Mouse (Mus musculus): ENCODE measurements around the gene Wdr83os. TPM values are rescaled to one million over a fixed set of nuclear protein-coding genes. Genes with fewer than 3 reads are reported as not detected.
A peak's percentile ranks its signal among the peaks of the same experiment; 100 is the strongest.

The Wdr83os gene
- total RNA-seq (2022), result 10 to 100 TPM; 76.0 to 87.7 (median 81.1) TPM

- no peak for DNase-seq
Observed at GRCm38 (mm10) chr8:85080532-85081215, at the start of gene Wdr83os. Gene Wdr83os (plus strand): TSS chr8:85080740.

DNA sequence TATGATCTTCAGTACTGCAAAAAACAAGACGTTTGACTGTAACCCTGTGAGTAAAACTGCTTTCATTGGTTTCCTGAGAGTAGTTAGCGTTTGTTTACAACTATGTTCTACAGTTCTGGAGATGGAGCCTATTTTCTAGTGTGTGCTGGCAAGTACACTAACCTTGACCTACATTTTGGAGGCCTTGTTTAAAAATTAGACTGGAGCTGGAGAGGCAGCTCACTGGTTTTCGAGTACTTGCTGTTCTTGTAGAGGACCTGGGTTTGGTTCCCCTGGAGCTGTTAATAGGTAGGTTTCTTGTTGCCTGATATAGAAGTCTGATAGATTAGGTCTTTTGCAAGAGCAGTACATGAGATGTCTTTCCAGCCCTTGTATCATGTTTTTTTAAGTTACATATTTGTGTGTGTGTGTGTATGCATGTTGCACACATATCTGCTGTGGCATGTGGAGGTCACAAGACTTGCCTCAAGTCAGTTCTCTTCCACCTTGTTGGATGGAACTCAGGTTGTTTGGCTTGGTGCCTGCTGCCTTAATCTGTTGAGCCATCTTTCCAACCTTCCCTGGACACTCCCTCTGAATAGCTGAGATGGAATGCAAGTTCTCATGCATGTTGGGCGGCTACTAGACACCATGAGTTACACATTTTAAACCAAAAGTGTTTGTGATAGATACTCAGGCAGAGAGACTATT lies 47.8 kb upstream of the Wdr83os start:
- no peak for DNase-seq

GRCm38 (mm10) chr8:85033867-85034266 lies 46.7 kb upstream of the Wdr83os start:
- DNase-seq, result no peak

GRCm38 (mm10) chr8:85034764-85035163 lies 45.8 kb upstream of the Wdr83os start:
- peak; percentile 71 for DNase-seq

GRCm38 (mm10) chr8:85035165-85035727 lies 45.3 kb upstream of the Wdr83os start:
- no peak for DNase-seq

GRCm38 (mm10) chr8:85035728-85036310 lies 44.7 kb upstream of the Wdr83os start:
- DNase-seq, result no peak

DNA sequence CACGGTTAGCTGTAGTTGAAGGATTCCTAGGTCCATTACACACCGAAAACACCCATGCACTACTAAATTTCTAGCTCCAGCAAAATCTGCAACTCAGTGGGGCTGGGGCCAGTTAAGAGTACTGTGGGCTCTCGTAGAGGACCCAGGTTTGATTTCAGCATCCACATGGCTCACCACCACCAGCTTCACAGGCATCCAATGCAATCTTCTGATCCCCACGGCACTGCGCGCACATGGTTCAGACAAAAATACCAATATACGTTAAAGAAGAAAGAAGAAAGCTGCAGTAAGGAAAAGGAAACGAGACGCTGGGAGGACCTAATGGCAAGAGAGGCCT lies 44.2 kb upstream of the Wdr83os start:
- no peak for DNase-seq

DNA sequence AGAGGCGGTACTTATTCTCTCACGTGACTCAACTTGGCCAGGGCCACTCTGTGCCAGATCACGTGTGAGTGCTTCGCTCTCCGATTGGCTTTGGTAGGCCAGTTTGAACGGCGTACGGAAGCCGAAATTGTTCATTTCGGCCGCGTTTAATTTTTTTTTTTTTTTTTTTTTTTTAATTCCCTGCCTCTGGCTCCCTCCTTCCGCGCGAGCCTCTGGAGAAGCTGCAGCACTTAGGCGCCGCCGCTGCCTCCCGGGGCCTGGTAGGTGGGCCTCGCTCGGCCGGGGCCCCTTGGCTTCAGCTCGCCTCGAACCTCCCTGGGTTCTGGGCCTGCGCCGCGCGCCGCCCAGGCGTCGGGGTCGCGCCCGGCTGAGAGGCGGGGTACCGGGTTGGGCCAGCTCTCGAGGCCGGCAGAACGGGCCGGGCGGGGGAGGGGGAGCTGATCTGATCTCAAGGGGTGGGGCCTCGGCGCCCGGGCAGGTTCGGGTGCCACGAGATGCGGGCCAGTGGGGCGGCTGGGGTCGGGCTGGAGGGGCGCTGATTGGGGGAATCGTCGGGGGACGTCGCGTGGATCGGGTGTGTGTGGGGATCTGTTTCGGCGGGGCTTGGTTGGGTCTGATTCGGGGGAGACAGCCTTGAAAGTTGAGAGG lies 43.7 kb upstream of the Wdr83os start, which contains the start of gene Tnpo2:
Gene Tnpo2, plus strand, starts transcription at position 198 of the 648 bp plus-strand sequence.
- peak; percentile 90 for DNase-seq

GRCm38 (mm10) chr8:85037366-85037680 lies 43.2 kb upstream of the Wdr83os start:
- DNase-seq, result no peak

- no peak for DNase-seq
Observed at GRCm38 (mm10) chr8:85037681-85038531, 42.6 kb upstream of the Wdr83os start.

GRCm38 (mm10) chr8:85043619-85044018 lies 36.9 kb upstream of the Wdr83os start:
- DNase-seq, result no peak

GRCm38 (mm10) chr8:85057367-85057766 lies 23.2 kb upstream of the Wdr83os start:
- DNase-seq, result no peak

DNA sequence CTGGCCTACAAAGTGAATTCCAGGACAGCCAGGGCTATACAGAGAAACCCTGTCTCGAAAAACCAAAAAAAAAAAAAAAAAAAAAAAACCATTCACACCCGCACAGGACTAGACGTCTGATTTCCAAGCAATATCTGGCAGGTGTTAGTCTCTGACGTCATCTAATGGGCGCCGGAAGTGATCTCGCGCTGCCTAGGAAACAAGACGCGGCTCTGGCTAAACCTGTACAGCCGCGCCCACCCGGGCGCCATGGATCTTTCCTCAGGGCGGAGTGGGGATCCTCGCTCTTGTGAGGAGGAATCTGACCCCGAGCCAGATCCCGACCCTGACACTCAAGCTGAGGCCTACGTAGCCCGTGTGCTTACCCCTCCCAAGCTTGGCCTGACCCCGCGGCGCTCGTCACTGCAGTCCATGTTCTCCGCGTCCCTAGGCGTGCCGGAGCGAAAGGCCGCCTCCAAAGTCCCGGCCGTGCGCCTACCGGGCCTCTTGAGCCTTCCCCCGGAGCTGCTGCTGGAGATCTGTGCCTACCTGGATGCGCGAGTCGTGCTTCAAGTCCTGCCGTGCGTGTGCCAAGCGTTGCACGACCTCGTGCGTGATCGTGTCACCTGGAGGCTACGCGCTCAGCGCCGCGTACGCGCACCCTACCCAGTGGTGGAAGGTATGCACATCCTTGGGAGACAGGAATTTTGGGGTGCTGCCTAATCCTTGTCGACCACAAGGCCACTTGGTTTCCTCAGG lies 20.5 kb upstream of the Wdr83os start, which contains the start of gene Fbxw9:
Gene Fbxw9, plus strand, starts transcription at position 177 of the 738 bp plus-strand sequence.
- DNase-seq, result peak; percentile 87

GRCm38 (mm10) chr8:85062603-85063002 lies 17.9 kb upstream of the Wdr83os start:
- no peak for DNase-seq

DNA sequence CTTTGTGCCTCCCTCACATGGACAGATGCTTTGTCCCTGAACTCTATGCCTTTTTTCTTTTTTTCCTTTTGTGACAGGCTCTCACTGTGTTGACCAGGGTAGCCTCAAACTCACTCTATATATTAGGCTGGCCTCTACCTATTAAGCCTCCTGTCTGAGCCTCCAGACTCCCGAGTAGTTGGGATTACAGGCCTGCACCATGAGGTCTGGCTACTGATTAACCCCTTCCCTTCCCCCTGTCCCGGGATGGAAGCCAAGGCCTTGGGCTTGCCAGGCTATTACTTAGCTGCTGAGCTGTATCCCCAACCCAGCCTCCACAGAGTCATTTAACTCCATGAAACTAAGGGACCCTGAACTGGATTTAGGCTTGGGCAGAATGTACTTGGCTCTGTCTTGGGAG lies 15.3 kb upstream of the Wdr83os start:
- no peak for DNase-seq

DNA sequence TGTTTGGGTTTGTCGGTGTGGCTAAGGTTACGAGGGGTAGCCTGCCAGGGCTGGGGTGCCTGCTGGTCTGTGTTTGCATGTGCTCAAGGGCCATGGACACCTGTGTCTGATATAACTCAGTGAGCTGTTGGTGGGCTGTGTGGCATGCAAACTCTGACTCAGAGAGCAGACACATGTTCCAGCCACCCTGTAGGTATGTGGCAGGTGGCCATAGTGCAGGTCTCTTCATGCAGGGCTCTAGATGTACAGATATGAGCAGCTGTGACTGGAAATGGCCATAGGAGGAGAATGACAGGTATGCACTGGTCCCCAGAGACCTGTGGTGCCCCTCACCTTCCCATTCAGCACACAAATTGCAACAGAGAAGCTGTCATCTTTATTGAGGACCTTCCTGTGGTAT lies 13.4 kb upstream of the Wdr83os start:
- no peak for DNase-seq

GRCm38 (mm10) chr8:85067982-85068381 lies 12.6 kb upstream of the Wdr83os start, which contains the start of gene Gm5741:
Gene Gm5741 (minus strand): TSS chr8:85067982.
- no peak for DNase-seq

- DNase-seq, result no peak
Observed at GRCm38 (mm10) chr8:85071041-85071440, 9.5 kb upstream of the Wdr83os start.

- peak; percentile 90 for DNase-seq
Observed at GRCm38 (mm10) chr8:85071514-85072281, 8.8 kb upstream of the Wdr83os start, which contains the start of gene Dhps. Gene Dhps (plus strand): TSS chr8:85071757.

- no peak for DNase-seq
Observed at GRCm38 (mm10) chr8:85072364-85072929, 8.1 kb upstream of the Wdr83os start.
